Mouse (Mus musculus): ENCODE data around the gene Serpinb6d.

Serpinb6d gene
- long read RNA-seq, experiment 1, result 0 reads
- long read RNA-seq, experiment 2, result 0 reads

DNA sequence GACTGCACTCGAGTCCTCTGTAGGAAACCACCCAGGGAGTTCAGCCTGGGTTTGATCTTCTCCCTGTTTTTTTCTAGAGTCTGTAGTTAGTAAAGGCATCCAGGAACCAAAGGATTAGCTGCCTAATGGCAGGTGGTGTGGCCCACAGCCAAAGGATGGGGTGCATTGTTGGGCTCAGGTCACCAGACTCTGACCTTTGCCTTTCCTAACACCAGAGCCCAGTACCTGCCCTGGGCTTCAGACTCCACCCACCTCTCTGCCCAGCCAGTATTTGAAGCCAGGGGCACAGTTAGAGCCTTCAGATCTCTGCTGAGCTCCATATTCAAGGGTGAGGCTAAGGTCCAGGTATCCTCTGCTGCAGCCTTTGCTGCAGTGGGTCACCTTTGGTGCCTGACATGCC lies at the start of gene Serpinb6d:
Gene Serpinb6d (plus strand): TSS at position 301 of the 400 bp plus-strand sequence.
- intact Hi-C loops (cut with DNase I), result no loop called here

DNA sequence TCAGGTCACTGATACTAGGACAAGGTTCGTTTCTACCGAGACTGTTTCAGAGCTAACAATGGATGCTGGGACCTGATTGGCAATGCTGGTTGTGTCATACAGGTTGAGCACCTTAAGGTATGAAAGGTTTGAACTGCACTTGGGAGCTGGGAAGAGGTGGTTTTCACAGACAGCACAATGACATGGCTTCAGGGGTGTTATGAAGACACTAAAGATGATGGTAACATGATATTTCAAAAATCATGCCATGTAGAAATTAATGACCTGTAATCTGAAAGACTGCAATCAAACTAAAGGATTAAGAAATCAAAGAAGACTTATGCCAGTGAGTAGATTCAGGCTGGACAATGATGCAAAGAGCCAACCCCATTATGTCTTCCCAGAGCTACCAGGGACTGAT lies 38.3 kb upstream of the Serpinb6d start:
- intact Hi-C loops (cut with DNase I), result no loop called here

DNA sequence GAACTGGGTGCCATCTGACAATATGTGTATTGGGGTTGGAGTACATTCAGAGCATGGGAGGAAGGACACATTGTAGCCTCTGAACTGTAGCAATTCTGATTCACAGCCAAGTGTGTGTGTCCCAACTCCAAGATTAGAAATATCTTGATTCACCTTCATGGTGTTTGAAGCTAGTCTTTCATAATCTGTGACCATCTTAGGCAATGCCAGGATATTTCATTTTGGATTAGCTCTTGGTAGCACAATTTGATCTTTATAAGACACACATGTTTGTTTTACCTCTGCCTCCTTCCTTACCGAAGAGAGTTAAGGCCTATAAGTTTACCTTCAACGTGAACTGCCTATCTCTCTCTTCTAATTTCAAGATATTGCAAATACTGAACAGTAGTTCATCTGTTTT lies 18.7 kb upstream of the Serpinb6d start:
- intact Hi-C loops (cut with DNase I), result no loop called here

DNA sequence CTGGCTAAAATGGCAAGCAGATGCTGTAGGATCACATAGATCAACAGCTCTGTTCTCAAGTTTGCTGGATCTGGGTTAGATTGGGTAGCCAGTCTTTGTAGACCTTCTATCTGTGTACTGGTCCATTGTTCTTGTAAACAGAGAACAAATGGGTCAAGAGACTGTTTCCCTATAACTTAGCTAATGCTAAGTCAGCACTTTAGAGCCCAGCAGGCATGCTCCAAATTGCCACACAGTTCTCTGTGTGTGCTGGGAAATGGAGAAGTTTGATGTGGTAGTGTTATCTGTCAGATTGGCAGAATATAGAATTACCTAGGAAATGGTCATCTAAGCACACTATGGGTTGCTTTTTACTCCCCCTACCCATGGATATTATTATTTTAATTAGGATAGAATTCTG lies 1.3 kb downstream of the Serpinb6d start:
- intact Hi-C loops (cut with DNase I), result no loop called here

DNA sequence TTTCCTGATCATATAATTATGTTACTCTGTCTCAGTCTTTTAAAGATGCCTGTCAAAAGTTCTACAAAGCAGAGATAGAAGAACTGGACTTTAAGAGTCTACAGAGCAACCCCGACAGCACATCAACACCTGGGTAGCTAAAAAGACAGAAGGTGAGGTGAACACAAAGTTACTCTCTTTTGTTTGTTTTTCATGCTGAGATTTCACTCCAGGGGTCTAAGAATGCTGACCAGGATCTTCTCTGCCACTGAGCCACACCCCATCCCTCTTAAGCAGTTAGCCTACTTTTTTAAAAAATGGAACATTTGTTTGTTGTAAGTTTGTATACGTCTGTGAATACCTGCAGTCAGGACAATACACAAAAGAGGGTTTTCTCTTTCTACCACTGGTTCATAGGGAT lies 59.1 kb downstream of the Serpinb6d start:
- intact Hi-C loops (cut with DNase I), result no loop called here

Measured in adrenal gland (tissue).